Mouse (Mus musculus) heart, embryonic 14.5 days (tissue): ENCODE measurements around the gene Clnk. TPM values are rescaled to one million over a fixed set of nuclear protein-coding genes. Genes with fewer than 3 reads are reported as not detected.

ENCODE experiments used
- ATAC-seq: fragments of 200-750 bp; cut with Nextera tagmentation; 2 replicates; pipeline ENCODE4 v1.8.0; 2017; ENCODE audit warnings: low read depth, moderate TSS enrichment; ENCODE audit not compliant: insufficient number of reproducible peaks, insufficient read depth, low FRiP score
- H3K27ac ChIP-seq, 2 experiments: fragments of 200-500 bp in 1 of 2; fragments of 300-500 bp in 1 of 2; sonication (generic) in 1 of 2; replicated peaks in 1 of 2; 2 replicates each; pipeline ENCODE4 v1.5.1; 2012 to 2014; ENCODE audit warnings: low read depth in 2 of 2, low read length in 2 of 2, control low read depth in 1 of 2, mild to moderate bottlenecking in 1 of 2, mixed read lengths in 1 of 2; ENCODE audit not compliant: control insufficient read depth in 1 of 2, insufficient read depth in 1 of 2
- H3K27me3 ChIP-seq: fragments of 300-500 bp; sonication (generic); 2 replicates; pipeline ENCODE4 v1.6.1; 2014; ENCODE audit warnings: mild to moderate bottlenecking, low read length, control low read depth; ENCODE audit not compliant: control insufficient read depth, insufficient read depth
- H3K36me3 ChIP-seq: fragments of 300-500 bp; sonication (generic); 2 replicates; pipeline ENCODE4 v1.6.1; 2014; ENCODE audit warnings: mild to moderate bottlenecking, control low read depth, low read length, mixed read lengths; ENCODE audit not compliant: control insufficient read depth, insufficient read depth
- H3K4me1 ChIP-seq, 2 experiments: fragments of 200-500 bp in 1 of 2; fragments of 300-500 bp in 1 of 2; sonication (generic) in 1 of 2; 2 replicates each; pipeline ENCODE4 v1.6.1; 2012 to 2014; ENCODE audit warnings: low read length in 2 of 2, control low read depth in 1 of 2, mixed read lengths in 1 of 2; ENCODE audit not compliant: control insufficient read depth in 2 of 2, insufficient read depth in 2 of 2
- H3K4me2 ChIP-seq: fragments of 300-500 bp; sonication (generic); 2 replicates; pipeline ENCODE4 v1.6.1; 2014; ENCODE audit warnings: mild to moderate bottlenecking, low read length
- H3K4me3 ChIP-seq, 2 experiments: fragments of 200-500 bp in 1 of 2; fragments of 300-500 bp in 1 of 2; sonication (generic) in 1 of 2; 2 replicates each; pipeline ENCODE4 v1.5.1; 2012 to 2014; ENCODE audit warnings: low read length in 2 of 2, mild to moderate bottlenecking in 2 of 2, control low read depth in 1 of 2, low read depth in 1 of 2, moderate library complexity in 1 of 2; ENCODE audit not compliant: control insufficient read depth in 1 of 2, insufficient read depth in 1 of 2
- H3K9ac ChIP-seq: fragments of 300-500 bp; sonication (generic); 2 replicates; pipeline ENCODE4 v1.6.1; 2014; ENCODE audit warnings: mild to moderate bottlenecking, low read length
- H3K9me3 ChIP-seq: fragments of 300-500 bp; sonication (generic); 2 replicates; pipeline ENCODE4 v1.6.1; 2016; ENCODE audit warnings: low read length, control low read depth; ENCODE audit not compliant: control insufficient read depth
- WGBS: fragments of 180-500 bp; shearing (Covaris S2); extraction: QIAGEN DNeasy Blood & Tissue Kit; methylation state at CpG from one replicate; pipeline ENCODE4 v1.1.7; 2014; 5-methylcytosine and 5-hydroxymethylcytosine counted together
- polyA plus RNA-seq: library from polyadenylated mRNA; unstranded; fragments of >200 nt; fragmentation: Nextera tagmentation; extraction: Ambion mirVana; gene quantifications from 2 replicates; pipeline ENCODE4 v1.2.1, GENCODE M21; 2014

The Clnk gene
- polyA plus RNA-seq, 1 experiment from 2014 or later = not detected

DNA sequence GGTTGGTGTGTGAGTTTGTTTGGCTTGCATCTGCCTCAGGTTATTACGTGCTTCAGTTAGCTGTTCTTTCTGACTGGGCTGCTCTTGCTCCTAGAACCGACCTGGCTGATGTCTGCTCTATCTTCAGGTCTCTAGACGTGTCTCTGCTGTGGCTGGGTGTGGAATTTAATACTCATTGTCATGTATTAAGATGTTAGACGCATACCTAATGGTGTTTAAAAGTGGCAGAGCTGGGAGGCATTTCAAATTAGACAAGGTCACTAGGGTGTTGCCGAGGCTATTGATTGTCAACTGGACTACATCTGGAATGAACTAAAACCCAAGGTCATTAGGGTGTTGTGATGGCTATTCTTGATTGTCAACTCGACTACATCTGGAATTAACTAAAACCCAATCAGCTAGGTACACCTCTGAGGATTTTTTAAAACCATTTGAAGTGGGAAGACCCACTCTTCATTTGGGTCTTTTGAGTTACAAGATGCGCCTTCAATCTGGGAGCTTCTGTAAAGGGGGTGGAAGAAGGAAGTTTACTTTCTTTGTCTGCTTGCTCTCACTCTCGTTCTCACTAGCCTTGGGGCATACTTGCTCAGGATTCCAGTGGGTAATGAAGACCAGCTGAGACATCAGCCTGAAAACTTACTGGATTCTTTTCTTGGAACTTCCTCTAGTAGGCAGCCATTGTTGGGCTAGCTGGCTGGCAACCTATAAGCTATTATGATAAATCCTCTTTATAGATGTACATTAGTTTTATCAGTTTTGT is 179.8 kb downstream of the Clnk start:
- Histone ChIP-seq H3K9me3 (no peaks in the 10 kb centered on the region), H3K9ac (no peak overlapping the region), H3K27ac (no peak overlapping the region), H3K4me1 (no peaks in the 10 kb centered on the region), H3K27me3 (no peaks in the 10 kb centered on the region), H3K36me3 (no peaks in the 10 kb centered on the region), H3K4me2 (no peak overlapping the region), H3K4me3 (no peak overlapping the region)
- 69% methylated on average over 8 of the region's 8 CpGs for WGBS
- ATAC-seq = no peak

DNA sequence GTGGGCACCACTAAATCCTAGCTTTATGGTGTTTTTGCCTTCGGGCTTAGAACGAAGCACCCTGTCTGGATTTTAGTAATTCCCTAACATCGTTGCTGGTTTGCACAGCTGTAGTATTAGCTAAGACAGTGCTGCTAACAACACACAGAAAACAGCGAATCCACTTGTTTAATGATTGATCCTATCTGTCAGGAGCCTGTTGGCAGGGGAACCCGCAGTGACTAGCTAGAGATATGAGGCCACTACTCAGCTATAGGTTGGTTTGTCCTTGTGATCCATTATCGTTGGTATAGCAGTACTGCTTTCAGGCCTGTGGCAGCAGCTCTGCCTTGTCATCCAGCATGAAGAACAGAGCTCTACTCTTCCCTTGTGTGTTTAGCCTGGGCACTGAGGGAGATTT is 183.8 kb downstream of the Clnk start:
- WGBS = 80% methylated on average over 6 of the region's 6 CpGs
- ATAC-seq = no peak

DNA sequence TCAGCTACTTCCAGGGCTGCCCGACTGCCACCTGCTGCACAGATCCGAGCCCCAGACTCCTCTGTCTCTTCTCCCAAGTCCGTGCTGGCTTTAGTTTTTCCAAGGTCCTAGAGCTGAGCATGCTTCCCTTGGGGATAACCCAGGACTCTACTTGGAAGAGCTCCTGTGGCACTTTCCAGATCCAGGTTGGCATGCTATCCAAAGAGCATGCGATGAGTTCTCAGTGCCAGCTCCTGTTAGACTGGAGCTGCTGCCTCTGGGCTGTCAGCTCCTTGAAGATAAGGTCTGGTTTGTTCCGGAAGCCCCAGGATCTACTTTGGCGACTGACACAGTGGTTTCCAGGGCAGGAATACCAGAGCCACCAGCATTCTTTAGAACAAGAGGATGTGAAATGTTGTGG is 187.4 kb downstream of the Clnk start:
- WGBS = 58% methylated on average over 6 of the region's 6 CpGs
- no peak overlapping the region for H3K27ac ChIP-seq
- no peak for ATAC-seq

More for the DNA sequence above, 183.8 kb downstream of the Clnk start:
- no peak overlapping the region for H3K9ac ChIP-seq
- no peaks in the 10 kb centered on the region for H3K36me3 ChIP-seq
- H3K4me1 ChIP-seq = no peaks in the 10 kb centered on the region
- no peaks in the 10 kb centered on the region for H3K27me3 ChIP-seq
- no peak overlapping the region for H3K27ac ChIP-seq
- H3K9me3 ChIP-seq = no peaks in the 10 kb centered on the region
- no peak overlapping the region for H3K4me3 ChIP-seq
- no peak overlapping the region for H3K4me2 ChIP-seq

DNA sequence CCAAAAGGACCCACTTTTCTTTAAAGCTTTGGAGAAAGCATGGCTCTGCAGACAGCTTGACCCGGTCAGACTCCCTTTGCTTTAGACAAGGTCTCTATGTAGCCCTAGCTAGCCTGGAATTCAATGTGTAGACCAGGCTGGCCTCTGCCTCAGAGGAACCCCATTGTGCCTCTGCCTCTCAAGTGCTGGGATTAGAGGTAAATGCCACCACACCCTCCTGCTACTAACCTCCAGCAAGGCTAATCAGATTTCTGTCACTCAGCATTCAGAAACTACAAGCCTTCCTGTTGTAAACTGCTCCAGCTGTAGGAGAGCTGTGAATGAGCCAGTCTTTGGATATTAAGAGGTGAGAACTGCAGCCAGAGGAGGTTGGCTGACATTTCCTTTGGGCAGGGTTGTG is 188.9 kb downstream of the Clnk start:
- H3K9ac ChIP-seq = no peak overlapping the region
- H3K4me2 ChIP-seq = no peak overlapping the region
- peaks cover 2 to 7% of the 10 kb centered on the region in 2 experiments; a peak in 2 of 4 replicates for H3K4me1 ChIP-seq
- H3K4me3 ChIP-seq = no peak overlapping the region
- peaks cover 2% of the 10 kb centered on the region; the same call in 1 of the 2 replicates for H3K36me3 ChIP-seq
- H3K27me3 ChIP-seq = no peaks in the 10 kb centered on the region
- no peak overlapping the region for H3K27ac ChIP-seq
- no peak for ATAC-seq
- H3K9me3 ChIP-seq = no peaks in the 10 kb centered on the region
- 50% methylated on average over 1 of the region's 1 CpGs for WGBS

More for the DNA sequence above, 187.4 kb downstream of the Clnk start:
- H3K4me3 ChIP-seq = no peak overlapping the region
- no peaks in the 10 kb centered on the region for H3K9me3 ChIP-seq
- no peaks in the 10 kb centered on the region for H3K4me1 ChIP-seq
- H3K4me2 ChIP-seq = no peak overlapping the region
- no peaks in the 10 kb centered on the region for H3K36me3 ChIP-seq
- no peaks in the 10 kb centered on the region for H3K27me3 ChIP-seq
- H3K9ac ChIP-seq = no peak overlapping the region

DNA sequence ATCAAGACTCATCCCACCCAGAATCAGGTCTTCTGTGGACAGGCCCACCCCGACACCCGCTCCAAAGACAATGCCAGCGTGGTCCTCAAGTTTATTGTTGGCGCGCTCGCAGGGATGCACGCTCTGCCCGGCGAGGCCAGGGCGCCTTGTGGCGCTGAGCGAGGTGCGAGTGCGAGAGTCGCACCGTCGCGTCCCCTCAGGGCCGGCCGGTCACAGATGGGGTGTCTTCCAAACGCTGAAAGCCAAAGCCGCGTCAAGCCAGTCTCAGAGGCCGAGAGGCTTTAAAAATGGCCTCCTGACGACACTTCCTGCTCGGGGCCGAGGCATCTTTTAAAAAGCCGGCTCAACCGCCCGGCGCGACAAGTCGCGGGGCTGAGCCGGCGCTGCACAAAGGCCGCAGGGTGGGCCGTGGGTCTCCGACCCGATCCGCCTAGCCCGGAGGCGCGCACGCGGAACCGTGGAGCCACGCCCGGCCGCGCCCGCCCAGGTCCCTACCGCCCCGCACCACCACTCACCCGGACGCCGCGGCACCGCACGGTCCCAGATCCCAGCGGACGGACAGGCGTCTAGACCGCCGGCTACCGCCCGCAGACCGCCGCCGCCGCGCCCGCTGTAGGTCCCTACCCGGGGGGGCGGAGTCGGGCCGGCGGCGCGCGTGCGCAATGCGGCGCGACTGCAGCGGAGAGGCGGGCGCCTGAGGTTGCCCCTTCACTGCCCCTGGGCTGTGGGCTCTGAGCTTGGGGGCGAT is 192.3 kb downstream of the Clnk start, which contains the start of gene Zfp518b:
Gene Zfp518b, minus strand, starts transcription at position 663 of the 748 bp plus-strand sequence.
- Histone ChIP-seq H3K27me3 (no peaks in the 10 kb centered on the region), H3K27ac (peak within 1 kb of the TSS; percentile 56 to 61), H3K4me3 (peak within 1 kb of the TSS; percentile 75 to 82), H3K9ac (peak within 1 kb of the TSS; percentile 86), H3K9me3 (no peaks in the 10 kb centered on the region), H3K4me1 (peaks cover 2 to 7% of the 10 kb centered on the region in 2 experiments; a peak in 3 of 4 replicates), H3K4me2 (peak within 1 kb of the TSS; percentile 96), H3K36me3 (peaks cover 35% of the 10 kb centered on the region)
- ATAC-seq = peak; percentile 85
- WGBS = under 1% methylated on average over 70 of the region's 89 CpGs

DNA sequence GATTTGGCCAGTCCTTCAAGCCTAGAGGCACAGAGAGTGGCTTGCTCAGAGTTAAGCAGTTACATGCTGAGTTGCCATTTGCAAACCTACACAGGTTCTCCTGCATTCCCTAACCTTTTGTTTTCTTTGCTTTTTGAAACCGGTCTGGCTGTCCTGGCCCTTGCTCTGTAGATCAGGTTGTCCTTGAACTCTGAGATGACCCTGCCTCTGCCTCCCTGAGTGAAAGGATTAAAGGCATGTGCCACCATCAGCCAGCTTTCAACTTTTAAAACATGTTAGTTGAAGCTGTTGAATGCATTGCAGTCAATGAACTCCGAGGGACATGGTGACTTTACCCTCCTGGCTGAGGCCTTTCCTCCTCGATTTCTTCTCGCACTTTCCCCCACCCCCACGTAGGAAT is 217.8 kb downstream of the Clnk start:
- Histone ChIP-seq H3K27ac (no peak overlapping the region), H3K4me3 (no peak overlapping the region), H3K4me1 (no peaks in the 10 kb centered on the region), H3K9ac (no peak overlapping the region), H3K9me3 (no peaks in the 10 kb centered on the region), H3K27me3 (no peaks in the 10 kb centered on the region), H3K36me3 (no peaks in the 10 kb centered on the region), H3K4me2 (no peak overlapping the region)
- 87% methylated on average over 5 of the region's 5 CpGs for WGBS
- no peak for ATAC-seq
